Mouse (Mus musculus): ENCODE results near the gene Esrrg.

The Esrrg gene

GRCm38 (mm10) chr1:187907871-187908270 is 299.3 kb downstream of the Esrrg start:
- DNase-seq (ENCODE audit: low spot score in 2 of 2): no peak

- peak; percentile 2 to 17 for DNase-seq (ENCODE audit: low spot score in 2 of 2)
These were observed 302.1 kb downstream of the Esrrg start for GRCm38 (mm10) chr1:187910718-187911117.

GRCm38 (mm10) chr1:187911201-187911600 is 302.6 kb downstream of the Esrrg start:
- DNase-seq (ENCODE audit: low spot score in 2 of 2): no peak

DNA sequence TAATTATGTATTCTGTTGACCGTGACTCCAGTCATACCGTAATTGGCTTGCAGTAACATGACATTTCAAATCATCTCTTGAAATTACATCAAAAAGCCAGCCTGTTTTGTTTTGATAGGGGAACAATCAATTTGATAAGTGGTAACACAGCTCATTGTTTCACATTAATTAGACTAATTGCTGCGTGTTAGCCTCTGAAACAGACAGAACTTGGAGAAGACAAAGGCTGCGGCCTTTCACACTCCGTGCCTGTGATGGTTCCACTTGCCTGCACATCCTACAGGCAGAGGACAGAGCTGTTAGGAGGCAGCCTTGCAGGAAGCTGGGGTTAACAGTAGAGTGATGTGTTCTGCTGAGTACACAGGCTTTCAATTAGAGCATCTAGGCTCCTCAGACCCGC is 309.7 kb downstream of the Esrrg start:
- DNase-seq (ENCODE audit: low spot score in 2 of 2): no peak

DNA sequence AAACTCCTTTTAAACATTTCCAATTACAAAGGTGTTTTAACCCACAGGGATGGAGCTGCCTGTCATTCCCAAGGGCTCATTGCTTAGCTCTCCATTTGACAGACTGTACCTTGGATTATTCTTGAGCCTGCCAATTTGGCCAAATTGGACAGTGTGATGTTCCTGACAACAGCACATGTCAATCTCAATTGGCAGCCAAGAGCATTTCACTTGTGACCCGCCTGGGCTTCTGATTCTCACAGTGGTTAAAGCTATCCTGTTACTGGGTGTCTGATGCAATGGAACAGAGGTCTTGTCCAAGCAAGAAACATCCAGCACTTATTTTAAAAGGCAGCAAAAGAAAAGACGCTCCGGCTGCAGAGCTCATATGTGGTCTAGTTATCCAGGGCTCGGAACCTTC is 310.3 kb downstream of the Esrrg start:
- no peak for DNase-seq (ENCODE audit: low spot score in 2 of 2)

DNA sequence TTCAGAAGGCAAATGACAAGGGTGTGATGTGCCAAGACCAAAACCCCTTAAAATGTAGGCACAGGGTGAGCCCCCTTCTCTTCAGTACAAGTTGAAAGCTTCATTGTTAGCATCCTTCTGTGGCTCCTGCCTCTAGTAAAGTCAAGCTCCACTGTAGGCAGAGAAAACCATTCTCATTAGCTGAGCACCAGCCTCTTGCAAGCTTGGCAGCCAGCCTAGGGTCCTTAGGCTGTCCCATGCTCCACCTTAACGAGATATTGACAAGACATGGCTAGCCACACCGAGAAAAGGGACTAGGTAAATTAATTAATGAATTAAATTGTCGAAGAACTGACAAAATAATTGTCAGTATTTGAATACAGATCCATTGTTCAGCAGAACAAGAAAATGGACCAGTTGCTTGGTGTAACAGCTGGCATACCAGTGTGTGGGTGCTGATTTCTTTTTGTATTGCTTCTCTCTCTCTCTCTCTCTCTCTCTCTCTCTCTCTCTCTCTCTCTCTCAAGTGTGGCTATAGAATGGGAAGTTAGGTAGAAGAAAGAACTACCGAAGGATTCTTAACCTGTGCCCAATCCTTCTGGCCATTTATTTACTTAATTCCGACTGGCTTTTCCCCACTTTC is 311.7 kb downstream of the Esrrg start:
- no peak for DNase-seq (ENCODE audit: low spot score in 2 of 2)

DNA sequence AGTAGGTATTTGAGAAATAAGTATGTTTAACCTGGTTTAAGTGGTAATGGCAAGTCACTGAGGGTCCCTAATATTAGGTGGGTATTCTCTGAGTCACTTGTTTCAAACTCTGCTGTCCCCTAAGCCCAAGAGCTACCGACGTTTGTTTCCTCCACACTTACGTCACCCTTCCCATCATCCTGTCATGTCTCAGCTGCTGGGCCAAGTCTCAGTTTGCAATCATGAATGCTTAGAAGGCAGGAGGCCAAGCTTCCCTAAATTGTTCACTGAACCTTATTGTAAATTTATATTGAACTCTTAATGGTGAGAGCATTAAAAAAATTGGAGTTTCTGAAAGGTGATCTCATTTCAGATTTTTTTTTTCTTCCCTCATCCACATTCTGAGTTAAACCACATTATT is 322.6 kb downstream of the Esrrg start:
- DNase-seq (ENCODE audit: low spot score in 2 of 2): no peak

DNA sequence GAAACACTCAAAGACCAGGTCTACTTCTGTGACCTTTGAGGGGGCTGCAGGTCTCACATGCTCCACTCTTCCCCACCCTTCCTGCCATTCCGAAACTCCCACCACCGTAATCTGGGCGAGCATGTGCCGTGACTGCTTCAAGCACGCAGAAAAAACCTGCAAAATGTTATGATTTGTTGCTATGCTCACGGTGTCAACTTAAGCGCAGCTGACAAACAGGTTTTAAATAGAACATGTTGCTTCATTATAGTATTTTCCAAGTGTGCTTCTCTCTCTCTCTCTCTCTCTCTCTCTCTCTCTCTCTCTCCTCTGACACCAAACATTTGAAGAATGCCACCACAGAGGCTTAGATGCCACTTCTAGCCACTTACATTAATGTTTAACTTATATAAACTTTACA is 330.1 kb downstream of the Esrrg start:
- no peak for DNase-seq (ENCODE audit: low spot score in 2 of 2)

GRCm38 (mm10) chr1:187939078-187939477 is 330.5 kb downstream of the Esrrg start:
- DNase-seq (ENCODE audit: low spot score in 2 of 2): no peak

DNA sequence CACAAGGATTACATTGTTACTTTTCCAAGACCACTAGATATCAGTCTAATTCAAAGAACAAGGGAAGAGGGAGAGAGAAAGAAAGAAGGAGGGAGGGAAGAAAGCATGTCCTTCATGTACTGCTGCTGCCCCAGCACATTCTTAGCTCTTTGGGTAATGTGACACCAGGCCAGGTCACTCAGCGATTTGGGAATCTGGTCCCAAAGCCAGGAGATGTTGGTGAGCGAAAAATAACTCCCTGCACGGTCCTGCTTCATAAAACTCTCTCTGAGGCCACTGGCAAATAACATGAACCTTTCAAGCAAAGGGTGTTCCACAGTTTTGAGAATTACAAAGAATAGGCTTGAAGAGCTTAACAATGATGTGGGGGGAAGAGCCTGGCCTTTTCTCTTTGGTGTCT is 342.9 kb downstream of the Esrrg start:
- DNase-seq (ENCODE audit: low spot score in 2 of 2): no peak

DNA sequence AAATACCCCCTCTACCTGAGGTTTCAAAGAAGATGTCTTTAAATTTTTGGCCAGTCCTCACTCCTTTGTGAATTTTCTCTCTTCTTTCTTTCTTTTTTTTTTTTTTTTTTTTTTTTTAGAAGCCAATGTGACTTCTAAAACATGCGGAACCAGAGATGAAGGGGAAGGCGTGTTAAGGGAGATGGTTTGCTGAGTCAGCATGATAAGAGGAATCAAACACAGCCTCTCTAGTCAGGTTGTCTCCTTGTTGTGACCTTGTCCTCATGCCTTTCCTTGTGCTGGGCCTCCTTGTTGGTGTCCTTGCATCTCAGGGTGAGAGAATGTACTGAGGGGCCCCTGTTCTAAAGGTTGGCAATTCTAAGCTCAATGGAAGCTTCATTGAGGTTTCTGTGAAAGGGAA is 348.1 kb downstream of the Esrrg start:
- no peak for DNase-seq (ENCODE audit: low spot score in 2 of 2)

- DNase-seq (ENCODE audit: low spot score in 2 of 2): no peak
These were observed 350.6 kb downstream of the Esrrg start for GRCm38 (mm10) chr1:187959192-187959591.

DNA sequence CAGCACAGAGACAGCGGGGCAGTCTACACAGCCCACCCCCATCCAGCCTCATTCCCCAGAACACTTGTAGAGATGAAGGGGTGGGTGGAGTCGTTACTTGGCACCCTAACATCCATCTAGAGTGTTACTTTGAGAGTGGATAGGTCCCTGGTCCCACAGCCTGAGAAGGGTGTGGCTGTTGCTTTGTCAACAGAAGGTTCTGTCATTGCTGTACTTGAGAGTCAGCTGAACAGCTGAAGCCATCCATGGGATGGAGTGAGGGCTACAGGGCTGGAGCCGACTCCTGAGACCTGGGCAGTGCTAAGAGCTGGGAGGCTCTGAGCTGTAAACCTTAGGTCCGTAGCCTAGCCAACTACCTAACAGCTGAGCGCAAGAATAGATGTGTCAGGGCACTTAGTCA is 352.9 kb downstream of the Esrrg start:
- DNase-seq (ENCODE audit: low spot score in 2 of 2): no peak

GRCm38 (mm10) chr1:187964829-187965760 is 356.5 kb downstream of the Esrrg start:
- DNase-seq (ENCODE audit: low spot score in 2 of 2): no peak

DNA sequence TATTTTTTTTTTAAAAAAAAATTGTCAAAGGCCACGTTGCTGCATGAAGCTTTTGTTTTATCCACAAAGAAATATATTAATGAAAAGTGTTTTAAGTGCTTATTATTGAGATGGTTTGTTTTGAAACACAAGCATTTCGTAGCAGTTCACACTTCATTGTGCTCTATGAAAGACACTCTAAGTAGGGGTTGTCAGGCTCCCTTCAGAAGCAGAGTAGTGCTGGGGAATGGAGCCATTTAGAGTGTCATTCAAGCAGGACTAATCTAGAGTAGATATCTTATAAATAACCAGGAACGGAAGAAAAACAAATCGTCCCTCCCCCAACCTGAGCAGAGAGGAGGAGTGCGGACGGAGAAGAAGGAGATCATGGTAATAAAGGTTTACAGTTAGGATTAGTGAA is 357.3 kb downstream of the Esrrg start:
- DNase-seq (ENCODE audit: low spot score in 2 of 2): no peak

DNA sequence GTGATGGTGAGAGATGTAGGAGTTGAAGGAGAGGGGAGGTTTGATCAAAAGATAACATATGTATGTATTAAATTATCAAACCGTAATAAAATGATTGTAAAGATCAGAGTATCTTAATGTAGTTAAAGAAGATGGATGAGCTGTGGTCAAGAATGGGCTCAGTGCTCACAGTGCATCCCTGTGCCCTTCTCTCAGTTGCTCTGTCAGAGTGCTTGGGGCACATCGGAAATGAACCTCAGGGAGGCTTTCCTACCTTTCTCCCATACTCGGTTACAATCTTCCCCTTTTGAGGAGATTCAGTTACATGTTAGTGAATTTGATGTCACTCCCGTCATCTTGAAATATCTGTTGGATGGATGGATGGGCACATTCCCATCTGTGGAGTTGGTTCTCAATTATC is 359.8 kb downstream of the Esrrg start:
- no peak for DNase-seq (ENCODE audit: low spot score in 2 of 2)

- no peak for DNase-seq (ENCODE audit: low spot score in 2 of 2)
These were observed 360.9 kb downstream of the Esrrg start for GRCm38 (mm10) chr1:187969491-187969890.

DNA sequence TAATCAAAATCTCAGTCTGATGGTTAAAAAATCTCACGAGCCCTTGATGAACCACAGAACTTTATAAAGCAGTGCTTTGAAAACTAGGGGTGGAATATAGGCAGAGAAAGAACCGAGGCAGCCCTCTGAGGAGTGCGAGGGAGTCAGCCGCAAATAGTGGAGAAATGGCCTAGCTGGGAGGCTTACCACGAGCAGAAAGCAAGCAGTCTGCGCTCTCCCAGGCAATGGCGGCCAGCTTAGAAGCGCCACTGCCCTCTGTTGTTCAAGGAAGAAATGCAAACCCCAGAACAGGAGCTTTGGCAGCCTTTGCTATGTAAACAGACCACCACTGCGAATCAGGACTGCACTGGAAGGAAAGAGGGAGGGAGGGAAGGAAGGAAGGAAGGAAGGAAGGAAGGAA is 365.8 kb downstream of the Esrrg start:
- no peak for DNase-seq (ENCODE audit: low spot score in 2 of 2)

- no peak for DNase-seq (ENCODE audit: low spot score in 2 of 2)
These were observed 367.1 kb downstream of the Esrrg start for GRCm38 (mm10) chr1:187975465-187976352.

GRCm38 (mm10) chr1:187976353-187976730 is 367.8 kb downstream of the Esrrg start:
- DNase-seq (ENCODE audit: low spot score in 2 of 2): no peak

DNA sequence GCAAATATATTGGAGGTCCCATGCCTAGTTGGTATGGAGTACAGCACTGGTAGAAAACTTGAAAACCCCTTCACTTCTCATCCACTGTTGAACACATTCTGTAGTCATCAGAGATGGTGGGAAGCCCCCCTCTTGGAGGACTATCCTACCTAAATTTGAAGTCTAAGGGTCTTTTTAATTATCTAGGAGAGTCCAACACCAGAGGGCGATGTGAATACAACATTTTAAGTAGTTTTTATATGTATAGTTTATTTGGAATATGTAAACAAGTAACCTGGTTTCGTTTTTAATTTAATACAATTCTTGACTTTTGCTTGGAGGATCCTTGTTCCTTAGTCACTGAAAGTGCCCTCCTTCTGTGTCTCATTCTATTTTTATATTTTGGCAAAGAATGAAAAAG is 372.4 kb downstream of the Esrrg start:
- DNase-seq (ENCODE audit: low spot score in 2 of 2): no peak

- no peak for DNase-seq (ENCODE audit: low spot score in 2 of 2)
These were observed 374.6 kb downstream of the Esrrg start for GRCm38 (mm10) chr1:187983177-187983576.
